27 mouse cellular contexts compared by ENCODE assay signal in the genomic region with DNA sequence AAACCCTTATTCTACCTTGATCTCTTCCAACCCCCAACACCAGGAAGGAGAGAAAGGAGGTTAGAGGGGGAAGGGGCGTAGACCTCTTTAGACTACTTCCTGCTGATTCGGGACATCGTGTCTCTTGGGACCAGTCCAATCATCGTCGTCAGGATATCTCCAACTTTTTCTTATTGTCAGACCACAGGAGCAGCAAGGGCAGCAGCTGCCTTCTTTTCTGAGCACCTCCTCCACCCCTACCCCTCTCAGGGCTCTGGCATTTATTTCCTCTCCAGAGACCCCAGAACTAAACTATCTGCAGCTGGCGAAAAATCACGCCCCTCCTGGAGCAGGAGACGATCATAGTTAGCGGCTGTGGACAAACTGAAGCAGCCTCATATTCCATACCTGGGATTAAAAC.
DNase-seq lines count a peak whose midpoint lies in the region; ATAC-seq lines count a peak whose summit lies in the region.
"Had no signal": no experiment of that assay in that cellular context is flagged by ENCODE, and none has a peak within 500 bp of the region (broad histone marks: within the 10 kb centered on the region; RNA-seq: fewer than 3 reads in every experiment).

No protein-coding gene starts in this region.

- H3K4me3 ChIP-seq in embryonic facial prominence, embryonic 12.5 days: no peak overlapping the region
- H3K4me3 ChIP-seq in lung, embryonic 16.5 days (ENCODE audit: low read length): no peak overlapping the region
- H3K4me3 ChIP-seq: embryonic facial prominence, embryonic 15.5 days; hindbrain, embryonic 13.5 days; kidney, embryonic 15.5 days; left cerebral cortex, adult 2 months; limb, embryonic 15.5 days; liver, embryonic 15.5 days; megakaryocyte, embryonic 14.5 days; midbrain, embryonic 13.5 days; stomach, embryonic 15.5 days had no signal

- H3K9ac ChIP-seq in embryonic facial prominence, embryonic 12.5 days: no peak overlapping the region
- no peak overlapping the region for H3K9ac ChIP-seq in lung, embryonic 16.5 days (ENCODE audit: low read length)
- H3K9ac ChIP-seq: embryonic facial prominence, embryonic 15.5 days; hindbrain, embryonic 13.5 days; kidney, embryonic 15.5 days; limb, embryonic 15.5 days; liver, embryonic 15.5 days; midbrain, embryonic 13.5 days; stomach, embryonic 15.5 days had no signal

- H3K4me2 ChIP-seq in embryonic facial prominence, embryonic 12.5 days (replicated peaks): no peak overlapping the region
- no peak overlapping the region for H3K4me2 ChIP-seq in lung, embryonic 16.5 days (ENCODE audit: low read depth, low read length)
- H3K4me2 ChIP-seq: embryonic facial prominence, embryonic 15.5 days; hindbrain, embryonic 13.5 days; kidney, embryonic 15.5 days; limb, embryonic 15.5 days; liver, embryonic 15.5 days; midbrain, embryonic 13.5 days; stomach, embryonic 15.5 days had no signal

- H3K4me1 ChIP-seq in embryonic facial prominence, embryonic 12.5 days: peaks cover 21% of the 10 kb centered on the region
- H3K4me1 ChIP-seq in lung, embryonic 16.5 days (replicated peaks; ENCODE audit: control insufficient read depth, insufficient read depth, low read length): peaks cover 2% of the 10 kb centered on the region; the same call in 1 of the 2 replicates
- H3K4me1 ChIP-seq: hindbrain, embryonic 13.5 days; liver, embryonic 15.5 days; midbrain, embryonic 13.5 days; stomach, embryonic 15.5 days had no signal

- H3K27me3 ChIP-seq in embryonic facial prominence, embryonic 12.5 days: no peaks in the 10 kb centered on the region
- H3K27me3 ChIP-seq in lung, embryonic 16.5 days (ENCODE audit: control insufficient read depth, insufficient read depth, low read depth, low read length): no peaks in the 10 kb centered on the region
- H3K27me3 ChIP-seq: CH12.LX; embryonic facial prominence, embryonic 15.5 days; hindbrain, embryonic 13.5 days; kidney, embryonic 15.5 days; limb, embryonic 15.5 days; liver, embryonic 15.5 days; megakaryocyte, embryonic 14.5 days; midbrain, embryonic 13.5 days; Patski; stomach, embryonic 15.5 days had no signal

- 0 out of 2 replicates have a peak overlapping the region, but pooled peaks have one; percentile 7 for H3K27ac ChIP-seq in embryonic facial prominence, embryonic 12.5 days
- H3K27ac ChIP-seq in lung, embryonic 16.5 days (ENCODE audit: low read length): no peak overlapping the region
- H3K27ac ChIP-seq: embryonic facial prominence, embryonic 15.5 days; hindbrain, embryonic 13.5 days; kidney, embryonic 15.5 days; left cerebral cortex, adult 2 months; limb, embryonic 15.5 days; liver, embryonic 15.5 days; midbrain, embryonic 13.5 days; stomach, embryonic 15.5 days had no signal

- no peaks in the 10 kb centered on the region for H3K9me3 ChIP-seq in embryonic facial prominence, embryonic 12.5 days
- H3K9me3 ChIP-seq in lung, embryonic 16.5 days (ENCODE audit: control insufficient read depth, low read length): no peaks in the 10 kb centered on the region
- H3K9me3 ChIP-seq: embryonic facial prominence, embryonic 15.5 days; hindbrain, embryonic 13.5 days; kidney, embryonic 15.5 days; limb, embryonic 15.5 days; liver, embryonic 15.5 days; megakaryocyte, embryonic 14.5 days; midbrain, embryonic 13.5 days; stomach, embryonic 15.5 days had no signal

- ATAC-seq in embryonic facial prominence, embryonic 12.5 days (ENCODE audit: insufficient number of reproducible peaks, insufficient read depth, low FRiP score, low TSS enrichment): no peak
- peak; percentile 84 for ATAC-seq in lung, embryonic 16.5 days (ENCODE audit: low read depth)
- ATAC-seq: forebrain, embryonic 14.5 days; midbrain, embryonic 13.5 days; Patski had no signal

- WGBS in embryonic facial prominence, embryonic 12.5 days: 18% methylated on average over 9 of the region's 9 CpGs
- 47% methylated on average over 9 of the region's 9 CpGs for WGBS in lung, embryonic 16.5 days

- peak; percentile 3 for DNase-seq in kidney, postnatal 10 days
- DNase-seq in kidney, postnatal 25 days: no peak
- DNase-seq in lung, postnatal 4 days: peak; percentile 34 to 72
- no peak for DNase-seq in right cerebral cortex, postnatal 36 days (ENCODE audit: low spot score in 2 of 2)
- DNase-seq in gastrocnemius, adult 18-20 months (ENCODE audit: low spot score): no peak
- DNase-seq: adrenal gland, postnatal 36 days; B cell, adult 2 months; cerebellum, postnatal 10 days; heart, postnatal 36 days; kidney, adult 11 months; left cerebral cortex, postnatal 4 days; retina, postnatal 1 day; right cerebral cortex, postnatal 25 days had no signal

- 0 out of 2 replicates have a peak, but pooled peaks cover 5% of the 10 kb centered on the region for H3K36me3 ChIP-seq in embryonic facial prominence, embryonic 12.5 days
- peaks cover 5% of the 10 kb centered on the region for H3K36me3 ChIP-seq in lung, embryonic 16.5 days (ENCODE audit: control insufficient read depth, insufficient read depth, low read length)
- H3K36me3 ChIP-seq: hindbrain, embryonic 13.5 days; kidney, embryonic 15.5 days; liver, embryonic 15.5 days; midbrain, embryonic 13.5 days; stomach, embryonic 15.5 days had no signal

Comparison
In these comparisons a context has a peak if more than half of its experiments do, and no peak if none do; other contexts are left out.
1. DNase-seq: peak in kidney, postnatal 10 days (single experiment) and lung, postnatal 4 days (2 of 2); none in kidney, postnatal 25 days (0 of 2), right cerebral cortex, postnatal 36 days (0 of 2) and gastrocnemius, adult 18-20 months (single experiment).